Mouse (Mus musculus): ENCODE measurements around the gene Amer2. TPM values are rescaled to one million over a fixed set of nuclear protein-coding genes. Genes with fewer than 3 reads are reported as not detected.

Amer2 gene
- polyA plus RNA-seq, 1 experiment = not detected

DNA sequence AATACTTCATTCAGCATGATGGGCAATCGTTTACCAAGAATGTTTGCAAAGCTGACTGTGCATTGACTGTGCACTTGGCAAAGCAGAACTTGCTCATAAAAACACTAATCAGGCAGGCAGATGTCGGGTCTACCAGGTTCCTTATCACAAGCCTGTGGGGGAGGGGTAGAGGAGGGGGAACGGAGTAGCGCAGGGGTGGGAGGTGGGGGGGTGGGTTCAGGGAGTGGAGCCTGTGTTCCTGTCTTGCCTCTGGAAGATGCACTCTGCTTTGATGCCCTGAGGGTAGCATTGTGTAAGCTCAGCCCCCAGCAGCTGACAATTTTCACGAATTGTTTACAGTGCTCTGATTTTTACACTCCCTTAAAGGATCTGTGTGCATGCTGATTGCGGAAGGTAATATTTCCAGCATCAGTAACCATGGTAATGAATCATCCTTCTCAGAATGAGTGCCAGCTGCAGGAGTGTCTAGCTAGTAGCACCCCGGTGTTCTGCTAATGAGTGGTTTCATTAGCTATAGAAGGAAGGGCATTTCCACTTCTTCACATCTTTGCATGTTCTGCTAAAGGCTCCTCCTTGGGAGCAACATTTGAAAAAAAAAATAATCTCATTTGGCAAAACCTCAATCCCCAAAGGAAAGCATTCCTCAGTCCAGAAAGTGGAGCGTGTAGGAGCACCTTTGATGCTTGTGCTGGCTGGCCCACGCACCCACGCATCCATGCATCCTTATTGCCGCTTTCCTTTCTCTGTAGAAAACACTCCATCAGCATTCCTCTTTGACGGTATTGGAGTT is 36.8 kb downstream of the Amer2 start:
- H3K4me3 ChIP-seq (ENCODE audit: insufficient read depth, low read depth, low read length) = no peak overlapping the region
- no peaks in the 10 kb centered on the region for H3K4me1 ChIP-seq (ENCODE audit: control insufficient read depth, insufficient read depth, insufficient read length, low read length)
- H3K27ac ChIP-seq (replicated peaks; ENCODE audit: low read depth, low read length) = no peak overlapping the region

DNA sequence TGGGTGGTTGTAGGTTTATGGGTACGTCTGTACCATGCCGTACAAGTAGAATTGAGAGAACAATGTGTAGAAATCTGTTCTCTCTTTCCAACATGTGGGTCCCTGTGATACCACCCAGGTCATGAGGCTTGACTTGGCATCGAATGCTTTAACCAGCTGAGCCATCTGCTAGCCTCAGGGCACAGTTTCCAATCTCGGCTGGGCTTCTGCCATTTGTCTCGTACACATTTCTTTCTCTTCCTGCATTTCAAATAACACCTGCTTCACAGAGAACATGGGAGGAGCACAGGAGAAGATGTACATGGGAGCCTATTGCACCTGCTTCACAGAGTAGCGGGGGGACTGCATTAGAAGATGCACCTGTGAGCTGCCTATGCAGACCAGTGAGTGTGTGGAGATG is 38.2 kb downstream of the Amer2 start:
- Histone ChIP-seq H3K27ac (replicated peaks; ENCODE audit: low read depth, low read length) (no peak overlapping the region), H3K4me3 (ENCODE audit: insufficient read depth, low read depth, low read length) (no peak overlapping the region)

DNA sequence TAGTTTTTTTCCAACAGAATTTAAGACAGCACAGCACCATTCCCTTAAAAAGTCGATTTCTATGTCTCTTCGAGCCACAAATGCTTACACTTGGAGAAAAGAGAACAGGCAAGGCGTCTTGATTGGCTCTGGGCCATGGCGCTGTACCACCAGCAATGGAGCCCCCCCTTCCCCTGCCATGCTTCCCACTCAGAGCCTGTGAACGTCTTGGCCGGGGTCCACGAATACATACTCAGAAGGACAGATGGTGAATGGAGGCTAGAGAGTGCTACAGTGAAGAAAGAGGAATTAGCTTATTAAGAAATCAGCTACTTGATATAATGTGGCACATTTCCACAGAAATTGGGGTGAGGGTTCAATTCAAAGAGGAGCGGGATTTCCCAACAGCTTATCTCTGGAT is 41.6 kb downstream of the Amer2 start:
- no peaks in the 10 kb centered on the region for H3K4me1 ChIP-seq (ENCODE audit: control insufficient read depth, insufficient read depth, insufficient read length, low read length)
- peak overlapping the region; percentile 22; the same call in 1 of the 2 replicates for H3K27ac ChIP-seq (replicated peaks; ENCODE audit: low read depth, low read length)
- H3K4me3 ChIP-seq (ENCODE audit: insufficient read depth, low read depth, low read length) = peak overlapping the region; percentile 26

More for the DNA sequence above, 38.2 kb downstream of the Amer2 start:
- no peaks in the 10 kb centered on the region for H3K4me1 ChIP-seq (ENCODE audit: control insufficient read depth, insufficient read depth, insufficient read length, low read length)

DNA sequence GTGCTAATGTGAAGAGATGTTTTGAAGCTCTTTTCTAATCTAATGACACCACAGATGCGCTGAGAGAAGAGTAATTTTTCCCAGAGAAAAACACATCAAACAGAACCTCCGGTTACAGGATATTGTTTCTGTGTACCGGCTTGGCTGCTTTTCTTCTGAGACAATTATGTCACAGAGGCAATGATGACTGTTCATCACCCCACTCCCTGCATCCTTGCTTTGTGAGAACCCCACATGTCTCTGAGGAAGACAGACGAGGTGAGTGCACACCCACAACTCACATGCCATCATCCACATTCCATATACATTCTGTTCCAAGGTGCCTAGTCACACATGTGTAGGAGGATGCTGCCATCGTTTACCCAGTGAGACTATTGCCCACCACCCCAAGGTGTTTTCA is 44.9 kb downstream of the Amer2 start:
- H3K4me1 ChIP-seq (ENCODE audit: control insufficient read depth, insufficient read depth, insufficient read length, low read length) = no peaks in the 10 kb centered on the region
- H3K27ac ChIP-seq (replicated peaks; ENCODE audit: low read depth, low read length) = no peak overlapping the region
- no peak overlapping the region for H3K4me3 ChIP-seq (ENCODE audit: insufficient read depth, low read depth, low read length)

- Histone ChIP-seq H3K27ac (replicated peaks; ENCODE audit: low read depth, low read length) (no peak overlapping the region), H3K4me3 (ENCODE audit: insufficient read depth, low read depth, low read length) (no peak overlapping the region), H3K4me1 (ENCODE audit: control insufficient read depth, insufficient read depth, insufficient read length, low read length) (no peaks in the 10 kb centered on the region)
These were observed 49.9 kb downstream of the Amer2 start for GRCm38 (mm10) chr14:60422920-60423319.

GRCm38 (mm10) chr14:60424174-60424573 is 51.1 kb downstream of the Amer2 start:
- Histone ChIP-seq H3K4me1 (ENCODE audit: control insufficient read depth, insufficient read depth, insufficient read length, low read length) (no peaks in the 10 kb centered on the region), H3K27ac (replicated peaks; ENCODE audit: low read depth, low read length) (no peak overlapping the region), H3K4me3 (ENCODE audit: insufficient read depth, low read depth, low read length) (no peak overlapping the region)

DNA sequence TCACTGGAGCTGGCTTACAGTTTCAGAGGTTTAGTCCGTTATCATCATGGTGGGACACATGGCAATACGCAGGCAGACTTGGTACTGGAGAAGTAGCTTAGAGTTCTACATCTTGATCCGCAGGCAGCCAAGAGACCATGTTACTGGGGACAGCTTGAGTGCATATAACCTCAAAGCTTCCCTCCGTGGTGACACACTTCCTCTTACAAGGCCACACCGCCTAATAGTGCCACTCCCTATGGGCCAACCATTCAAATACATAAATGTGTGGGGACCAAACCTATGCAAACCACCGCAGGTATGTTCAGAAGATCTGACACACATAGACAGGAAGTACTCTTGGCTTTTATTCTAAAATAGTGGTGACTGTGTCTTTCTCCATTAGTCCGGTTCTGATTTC is 52.5 kb downstream of the Amer2 start:
- no peak overlapping the region for H3K4me3 ChIP-seq (ENCODE audit: insufficient read depth, low read depth, low read length)
- H3K27ac ChIP-seq (replicated peaks; ENCODE audit: low read depth, low read length) = no peak overlapping the region

DNA sequence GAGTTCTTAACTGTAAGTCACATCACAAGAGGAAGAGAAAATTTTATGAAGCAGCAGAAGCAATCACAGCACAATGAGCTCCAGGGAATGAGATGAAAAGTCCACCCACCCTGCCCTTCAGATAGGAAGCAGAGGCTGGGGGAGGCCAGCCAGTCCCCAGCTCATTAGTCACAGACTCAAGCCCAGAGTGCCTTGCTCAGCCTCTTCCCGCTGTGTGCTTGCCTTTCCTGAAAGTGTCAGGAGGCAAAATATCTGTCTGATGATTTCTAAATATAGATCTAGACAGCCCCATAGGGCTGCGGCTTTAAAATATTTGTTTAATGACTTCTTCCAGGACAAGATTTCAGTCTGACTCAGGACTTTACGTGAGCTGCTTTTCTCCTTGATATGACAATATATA is 54.8 kb downstream of the Amer2 start:
- H3K4me1 ChIP-seq (ENCODE audit: control insufficient read depth, insufficient read depth, insufficient read length, low read length) = no peaks in the 10 kb centered on the region
- no peak overlapping the region for H3K4me3 ChIP-seq (ENCODE audit: insufficient read depth, low read depth, low read length)
- H3K27ac ChIP-seq (replicated peaks; ENCODE audit: low read depth, low read length) = no peak overlapping the region

More for the DNA sequence above, 52.5 kb downstream of the Amer2 start:
- H3K4me1 ChIP-seq (ENCODE audit: control insufficient read depth, insufficient read depth, insufficient read length, low read length) = no peaks in the 10 kb centered on the region

DNA sequence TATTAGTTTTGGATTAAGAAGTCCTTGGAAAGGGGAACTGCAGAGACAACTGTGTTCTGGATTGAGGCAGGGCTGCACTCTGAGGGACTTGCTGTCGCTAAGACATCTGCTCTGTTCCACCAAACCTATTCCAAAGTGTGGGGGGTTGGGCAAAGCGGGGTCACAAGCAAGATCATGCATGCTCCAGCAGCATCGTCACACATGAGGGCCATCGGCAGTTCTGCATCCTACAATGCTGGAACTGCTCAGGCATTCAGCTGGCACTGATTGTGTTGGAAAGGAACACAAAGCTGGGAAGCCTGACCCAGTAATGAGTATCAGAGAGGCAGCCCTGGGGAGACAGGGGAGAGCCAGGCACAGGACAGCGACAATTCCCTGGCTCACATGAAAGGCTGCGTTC is 56.5 kb downstream of the Amer2 start:
- Histone ChIP-seq H3K27ac (replicated peaks; ENCODE audit: low read depth, low read length) (no peak overlapping the region), H3K4me1 (ENCODE audit: control insufficient read depth, insufficient read depth, insufficient read length, low read length) (no peaks in the 10 kb centered on the region), H3K4me3 (ENCODE audit: insufficient read depth, low read depth, low read length) (no peak overlapping the region)

- H3K4me3 ChIP-seq (ENCODE audit: insufficient read depth, low read depth, low read length) = no peak overlapping the region
- H3K27ac ChIP-seq (replicated peaks; ENCODE audit: low read depth, low read length) = no peak overlapping the region
These were observed 58.5 kb downstream of the Amer2 start for GRCm38 (mm10) chr14:60431515-60431914.

DNA sequence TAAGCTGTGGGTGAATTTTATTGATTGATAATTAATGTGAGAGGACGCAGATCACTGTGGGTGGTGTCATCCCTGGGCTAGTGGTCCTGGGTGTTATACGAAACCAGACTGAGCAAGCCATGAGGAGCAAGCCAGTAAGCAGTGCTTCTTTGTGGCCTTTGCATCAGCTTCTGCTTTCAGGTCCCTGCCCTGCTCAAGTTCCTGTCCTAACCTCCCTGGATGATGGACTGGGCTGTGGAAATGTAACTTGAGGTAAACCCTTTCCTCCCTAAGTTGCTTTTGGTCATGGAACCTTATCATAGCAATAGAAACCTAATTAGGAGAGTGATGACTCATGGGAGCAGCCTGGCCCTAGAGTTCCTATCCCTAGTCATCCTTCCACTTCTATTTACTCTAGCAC is 59.1 kb downstream of the Amer2 start:
- no peak overlapping the region for H3K4me3 ChIP-seq (ENCODE audit: insufficient read depth, low read depth, low read length)
- no peak overlapping the region for H3K27ac ChIP-seq (replicated peaks; ENCODE audit: low read depth, low read length)
- H3K4me1 ChIP-seq (ENCODE audit: control insufficient read depth, insufficient read depth, insufficient read length, low read length) = no peaks in the 10 kb centered on the region

More at GRCm38 (mm10) chr14:60431515-60431914, 58.5 kb downstream of the Amer2 start:
- H3K4me1 ChIP-seq (ENCODE audit: control insufficient read depth, insufficient read depth, insufficient read length, low read length) = no peaks in the 10 kb centered on the region

GRCm38 (mm10) chr14:60435515-60435914 is 62.5 kb downstream of the Amer2 start:
- H3K4me1 ChIP-seq (ENCODE audit: control insufficient read depth, insufficient read depth, insufficient read length, low read length) = no peaks in the 10 kb centered on the region
- no peak overlapping the region for H3K4me3 ChIP-seq (ENCODE audit: insufficient read depth, low read depth, low read length)
- H3K27ac ChIP-seq (replicated peaks; ENCODE audit: low read depth, low read length) = no peak overlapping the region

GRCm38 (mm10) chr14:60436364-60436763 is 63.3 kb downstream of the Amer2 start:
- Histone ChIP-seq H3K4me3 (ENCODE audit: insufficient read depth, low read depth, low read length) (no peak overlapping the region), H3K27ac (replicated peaks; ENCODE audit: low read depth, low read length) (no peak overlapping the region), H3K4me1 (ENCODE audit: control insufficient read depth, insufficient read depth, insufficient read length, low read length) (no peaks in the 10 kb centered on the region)

Data from brown adipose tissue, adult 24 weeks (tissue).